ENCODE assay signal across 25 mouse cellular contexts in genomic region chrX:166378652-166379051, GRCm38 (mm10).
"Had no signal": no experiment of that assay in that cellular context is flagged by ENCODE, and none has a peak within 500 bp of the region (broad histone marks: within the 10 kb centered on the region; RNA-seq: fewer than 3 reads in every experiment).

No protein-coding gene starts in this region.

- H3K9me3 ChIP-seq: heart, embryonic 10.5 days; heart, embryonic 12.5 days; hindbrain, embryonic 13.5 days; hindbrain, embryonic 15.5 days; kidney, embryonic 15.5 days; limb, embryonic 13.5 days; limb, embryonic 15.5 days; liver, embryonic 12.5 days had no signal

- H3K27me3 ChIP-seq: hindbrain, embryonic 15.5 days had no signal

- H3K4me1 ChIP-seq: heart, embryonic 10.5 days; heart, embryonic 12.5 days; hindbrain, embryonic 13.5 days; hindbrain, embryonic 15.5 days; kidney, embryonic 15.5 days; limb, embryonic 13.5 days; limb, embryonic 15.5 days; liver, embryonic 12.5 days had no signal

- H3K4me3 ChIP-seq: heart, embryonic 10.5 days; heart, embryonic 12.5 days; hindbrain, embryonic 13.5 days; hindbrain, embryonic 15.5 days; kidney, embryonic 15.5 days; limb, embryonic 13.5 days; limb, embryonic 15.5 days; liver, embryonic 12.5 days had no signal

- H3K27ac ChIP-seq: heart, embryonic 10.5 days; hindbrain, embryonic 13.5 days; hindbrain, embryonic 15.5 days; hindbrain, postnatal 0 days; kidney, embryonic 15.5 days; kidney, postnatal 0 days; limb, embryonic 13.5 days; limb, embryonic 15.5 days; liver, embryonic 12.5 days; liver, embryonic 14.5 days had no signal

- H3K36me3 ChIP-seq: heart, embryonic 10.5 days; heart, embryonic 12.5 days; kidney, embryonic 15.5 days; limb, embryonic 13.5 days; limb, embryonic 15.5 days; liver, embryonic 12.5 days had no signal

- DNase-seq: gastrocnemius, postnatal 14 days; gastrocnemius, postnatal 36 days; heart, adult 11 months; heart, postnatal 10 days; heart, postnatal 36 days; kidney, adult 11 months; kidney, adult 2 months; kidney, adult 9 months; kidney, postnatal 14 days; kidney, postnatal 36 days; layer of hippocampus, adult 9-11 months; layer of hippocampus, postnatal 36 days; left cerebral cortex, postnatal 4 days had no signal

- ATAC-seq: hindbrain, postnatal 0 days; intestine, embryonic 16.5 days; liver, embryonic 12.5 days had no signal
